Mouse (Mus musculus) midbrain, embryonic 14.5 days (tissue): ENCODE measurements around the gene Ager. TPM values are rescaled to one million over a fixed set of nuclear protein-coding genes. Genes with fewer than 3 reads are reported as not detected.

Experiments
- ATAC-seq: fragments of 200-750 bp; cut with Nextera tagmentation; 2 replicates; pipeline ENCODE4 v1.8.0; 2017; ENCODE audit warnings: moderate number of reproducible peaks, moderate library complexity; ENCODE audit not compliant: low FRiP score, low TSS enrichment
- DNase-seq: peaks from one replicate; pipeline ENCODE4 v3.0.0-alpha.2; 2015
- H3K27ac ChIP-seq: fragments of 300-500 bp; sonication (generic); replicated peaks from 2 replicates; pipeline ENCODE4 v1.5.1; 2014; ENCODE audit warnings: mild to moderate bottlenecking, low read depth, low read length, moderate library complexity
- H3K27me3 ChIP-seq: fragments of 300-500 bp; sonication (generic); 2 replicates; pipeline ENCODE4 v1.6.1; 2014; ENCODE audit warnings: low read length, control low read depth, mixed read lengths; ENCODE audit not compliant: control insufficient read depth, insufficient read depth
- H3K36me3 ChIP-seq: fragments of 300-500 bp; sonication (generic); 2 replicates; pipeline ENCODE4 v1.6.1; 2014; ENCODE audit warnings: low read length, control low read depth; ENCODE audit not compliant: control insufficient read depth, insufficient read depth
- H3K4me1 ChIP-seq: fragments of 300-500 bp; sonication (generic); 2 replicates; pipeline ENCODE4 v1.6.1; 2014; ENCODE audit warnings: mild to moderate bottlenecking, antibody characterized with exemption, low read length, control low read depth; ENCODE audit not compliant: control insufficient read depth, insufficient read depth
- H3K4me2 ChIP-seq: fragments of 300-500 bp; sonication (generic); 2 replicates; pipeline ENCODE4 v1.6.1; 2014; ENCODE audit warnings: mild to moderate bottlenecking, low read length, moderate library complexity
- H3K4me3 ChIP-seq: fragments of 300-500 bp; sonication (generic); replicated peaks from 2 replicates; pipeline ENCODE4 v1.5.1; 2014; ENCODE audit warnings: low read depth, low read length
- H3K9ac ChIP-seq: fragments of 300-500 bp; sonication (generic); replicated peaks from 2 replicates; pipeline ENCODE4 v1.6.1; 2014; ENCODE audit warnings: mild to moderate bottlenecking, low read length, moderate library complexity
- H3K9me3 ChIP-seq: fragments of 300-500 bp; sonication (generic); 2 replicates; pipeline ENCODE4 v1.6.1; 2016; ENCODE audit warnings: low read length, control low read depth, mixed read lengths; ENCODE audit not compliant: control insufficient read depth
- WGBS: fragments of 180-500 bp; shearing (Covaris S2); extraction: QIAGEN DNeasy Blood & Tissue Kit; methylation state at CpG from one replicate; pipeline ENCODE4 v1.1.7; 2014; 5-methylcytosine and 5-hydroxymethylcytosine counted together
- polyA plus RNA-seq: library from polyadenylated mRNA; unstranded; fragments of >200 nt; fragmentation: Nextera tagmentation; extraction: Ambion mirVana; gene quantifications from 2 replicates; pipeline ENCODE4 v1.2.1, GENCODE M21; 2014

Gene Ager
- polyA plus RNA-seq: 1.2 and 1.4 TPM in 2 replicates

GRCm38 (mm10) chr17:34597566-34598095, at the start of gene Ager:
Gene Ager (plus strand): TSS chr17:34597862.
- DNase-seq: no peak
- no peak for ATAC-seq
- Histone ChIP-seq H3K9me3 (no peaks in the 10 kb centered on the region), H3K36me3 (peaks cover 42% of the 10 kb centered on the region), H3K4me1 (peaks cover 19% of the 10 kb centered on the region), H3K9ac (no peak within 1 kb of the TSS), H3K4me2 (no peak within 1 kb of the TSS), H3K4me3 (no peak within 1 kb of the TSS), H3K27ac (no peak within 1 kb of the TSS), H3K27me3 (no peaks in the 10 kb centered on the region)
- 18% methylated on average over 6 of the region's 6 CpGs for WGBS

- no peak overlapping the region for H3K4me2 ChIP-seq
- no peak overlapping the region for H3K27ac ChIP-seq
- no peak for ATAC-seq
- H3K9ac ChIP-seq: no peak overlapping the region
- no peaks in the 10 kb centered on the region for H3K4me1 ChIP-seq
- no peaks in the 10 kb centered on the region for H3K9me3 ChIP-seq
- H3K36me3 ChIP-seq: no peaks in the 10 kb centered on the region
- no peak overlapping the region for H3K4me3 ChIP-seq
- no peaks in the 10 kb centered on the region for H3K27me3 ChIP-seq
- no peak for DNase-seq
- 94% methylated on average over 3 of the region's 3 CpGs for WGBS
Measured at GRCm38 (mm10) chr17:34549156-34549555, 48.5 kb upstream of the Ager start.

GRCm38 (mm10) chr17:34549843-34550242, 47.8 kb upstream of the Ager start:
- 85% methylated on average over 2 of the region's 2 CpGs for WGBS
- Histone ChIP-seq H3K4me1 (no peaks in the 10 kb centered on the region), H3K4me2 (no peak overlapping the region), H3K4me3 (no peak overlapping the region), H3K36me3 (no peaks in the 10 kb centered on the region), H3K9ac (no peak overlapping the region), H3K9me3 (no peaks in the 10 kb centered on the region), H3K27ac (no peak overlapping the region), H3K27me3 (no peaks in the 10 kb centered on the region)
- ATAC-seq: no peak
- no peak for DNase-seq

DNA sequence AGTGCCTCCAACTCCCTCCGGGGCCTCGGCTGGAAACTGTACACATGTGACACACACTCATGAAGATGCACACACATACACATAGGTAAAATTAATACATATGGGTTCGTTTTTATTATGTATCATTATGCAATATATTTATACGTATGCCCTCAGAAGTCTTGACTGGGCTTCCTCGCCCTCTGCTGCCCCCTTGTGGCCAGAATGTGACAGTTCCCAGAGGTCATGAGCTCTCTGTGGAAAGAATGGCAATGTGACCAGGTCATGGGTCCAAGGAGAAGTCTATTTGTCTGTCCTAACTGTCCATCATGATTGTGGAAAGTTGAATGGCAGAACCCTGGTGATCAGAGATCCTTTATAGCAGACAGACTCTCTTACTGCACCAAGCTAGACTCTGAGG, 42.2 kb upstream of the Ager start:
- Histone ChIP-seq H3K36me3 (no peaks in the 10 kb centered on the region), H3K27ac (no peak overlapping the region), H3K9me3 (no peaks in the 10 kb centered on the region; the same call in 1 of the 2 replicates), H3K27me3 (no peaks in the 10 kb centered on the region), H3K4me1 (no peaks in the 10 kb centered on the region), H3K9ac (no peak overlapping the region), H3K4me2 (no peak overlapping the region), H3K4me3 (no peak overlapping the region)
- ATAC-seq (no peak), DNase-seq (peak; percentile 78)
- WGBS: 28% methylated on average over 5 of the region's 5 CpGs

DNA sequence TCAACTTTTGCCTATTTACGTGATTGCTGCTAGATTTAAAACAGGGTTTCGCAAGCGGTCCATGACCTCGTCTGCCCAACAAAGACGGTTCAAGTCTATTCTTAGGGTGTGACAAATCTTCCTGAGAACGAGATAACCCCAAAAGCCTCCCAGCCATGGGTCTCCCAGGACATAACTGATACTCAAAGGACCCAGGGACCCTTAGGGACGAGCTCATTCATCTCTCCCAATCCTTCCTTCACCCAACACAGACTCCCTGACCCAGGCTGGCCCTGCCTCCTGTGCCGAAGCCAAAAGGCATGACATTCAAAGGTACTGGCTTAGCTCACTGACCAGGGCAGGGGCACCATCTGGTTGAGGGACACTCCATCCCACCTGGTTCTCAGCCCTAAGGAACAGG, 41.3 kb upstream of the Ager start:
- 81% methylated on average over 8 of the region's 8 CpGs for WGBS
- H3K36me3 ChIP-seq: no peaks in the 10 kb centered on the region
- no peak for DNase-seq
- H3K9me3 ChIP-seq: no peaks in the 10 kb centered on the region; the same call in 1 of the 2 replicates
- H3K4me2 ChIP-seq: no peak overlapping the region
- H3K9ac ChIP-seq: no peak overlapping the region
- ATAC-seq: no peak
- H3K27me3 ChIP-seq: no peaks in the 10 kb centered on the region
- H3K4me3 ChIP-seq: no peak overlapping the region
- H3K4me1 ChIP-seq: no peaks in the 10 kb centered on the region
- no peak overlapping the region for H3K27ac ChIP-seq

DNA sequence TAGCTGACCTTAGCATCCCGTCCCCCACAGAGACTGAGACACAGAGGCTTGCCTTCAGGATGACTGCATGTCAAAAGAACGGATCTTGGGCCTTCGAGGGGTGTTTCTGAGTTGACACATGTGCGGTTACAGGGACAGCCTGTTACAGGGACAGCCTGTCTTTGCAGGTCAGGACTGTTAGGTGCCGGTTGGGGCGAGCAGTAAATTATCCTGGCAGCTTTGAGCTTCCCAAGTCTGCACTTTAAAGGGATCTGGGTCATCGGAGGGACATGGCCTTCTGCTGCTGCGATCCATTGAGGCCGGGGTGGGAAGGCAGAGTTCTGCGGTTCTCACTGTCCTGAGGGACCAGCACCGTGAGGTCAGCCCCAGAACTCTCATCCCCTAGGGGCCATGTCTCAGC, 40.3 kb upstream of the Ager start:
- Histone ChIP-seq H3K9ac (no peak overlapping the region), H3K27ac (no peak overlapping the region), H3K36me3 (no peaks in the 10 kb centered on the region), H3K4me3 (no peak overlapping the region), H3K27me3 (no peaks in the 10 kb centered on the region), H3K9me3 (no peaks in the 10 kb centered on the region; the same call in 1 of the 2 replicates), H3K4me2 (no peak overlapping the region), H3K4me1 (no peaks in the 10 kb centered on the region)
- WGBS: 81% methylated on average over 11 of the region's 11 CpGs
- ATAC-seq: no peak
- DNase-seq: no peak

- no peaks in the 10 kb centered on the region; the same call in 1 of the 2 replicates for H3K9me3 ChIP-seq
- no peak for ATAC-seq
- WGBS: 88% methylated on average over 7 of the region's 7 CpGs
- no peak overlapping the region for H3K4me2 ChIP-seq
- H3K36me3 ChIP-seq: no peaks in the 10 kb centered on the region
- H3K4me3 ChIP-seq: no peak overlapping the region
- H3K27me3 ChIP-seq: no peaks in the 10 kb centered on the region
- no peak overlapping the region for H3K27ac ChIP-seq
- no peaks in the 10 kb centered on the region for H3K4me1 ChIP-seq
- no peak overlapping the region for H3K9ac ChIP-seq
- no peak for DNase-seq
Measured at GRCm38 (mm10) chr17:34559116-34559515, 38.5 kb upstream of the Ager start.

DNA sequence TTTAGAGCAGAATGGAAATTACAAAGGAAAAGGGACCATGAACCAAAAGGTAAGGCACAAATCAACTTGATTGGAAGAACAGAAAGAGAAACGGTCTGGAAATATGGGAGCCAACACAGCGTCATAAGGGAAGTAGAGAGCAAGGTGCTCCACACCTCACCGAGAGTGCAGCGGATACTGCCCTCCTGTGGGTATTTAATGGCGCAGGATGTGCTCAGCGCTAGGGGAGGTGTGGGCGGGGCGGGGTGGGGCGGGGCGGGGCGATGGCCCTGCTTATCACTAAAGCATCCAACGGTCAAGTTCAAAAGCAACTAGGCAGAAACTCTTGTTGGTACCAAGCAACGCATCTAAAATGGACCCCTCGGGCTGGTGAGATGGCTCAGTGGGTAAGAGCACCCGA, 37.8 kb upstream of the Ager start:
- no peaks in the 10 kb centered on the region for H3K27me3 ChIP-seq
- H3K27ac ChIP-seq: no peak overlapping the region
- H3K4me1 ChIP-seq: no peaks in the 10 kb centered on the region
- H3K9ac ChIP-seq: no peak overlapping the region
- no peaks in the 10 kb centered on the region for H3K36me3 ChIP-seq
- no peak overlapping the region for H3K4me3 ChIP-seq
- no peaks in the 10 kb centered on the region; the same call in 1 of the 2 replicates for H3K9me3 ChIP-seq
- ATAC-seq: no peak
- 33% methylated on average over 15 of the region's 15 CpGs for WGBS
- DNase-seq: no peak
- H3K4me2 ChIP-seq: no peak overlapping the region

GRCm38 (mm10) chr17:34560438-34560837, 37.2 kb upstream of the Ager start:
- 93% methylated on average over 6 of the region's 6 CpGs for WGBS
- no peak for ATAC-seq

More at GRCm38 (mm10) chr17:34560438-34560837, 37.2 kb upstream of the Ager start:
- Histone ChIP-seq H3K27me3 (no peaks in the 10 kb centered on the region), H3K27ac (no peak overlapping the region), H3K9me3 (no peaks in the 10 kb centered on the region; the same call in 1 of the 2 replicates), H3K4me3 (no peak overlapping the region), H3K9ac (no peak overlapping the region), H3K36me3 (no peaks in the 10 kb centered on the region), H3K4me1 (no peaks in the 10 kb centered on the region), H3K4me2 (no peak overlapping the region)
- DNase-seq: no peak
